Mouse (Mus musculus): ENCODE results near the gene Tiam1. TPM values are rescaled to one million over a fixed set of nuclear protein-coding genes. Genes with fewer than 3 reads are reported as not detected.
A peak's percentile ranks its signal among the peaks of the same experiment; 100 is the strongest.

Gene Tiam1
- polyA plus RNA-seq, 1 experiment from 2014 or later = 7.4 TPM

GRCm38 (mm10) chr16:89870059-89870458 lies 273.5 kb downstream of the Tiam1 start:
- no peak overlapping the region for H3K9ac ChIP-seq (ENCODE audit: low read depth, low read length)
- WGBS = 96% methylated on average over 6 of the region's 6 CpGs
- ATAC-seq = no peak

DNA sequence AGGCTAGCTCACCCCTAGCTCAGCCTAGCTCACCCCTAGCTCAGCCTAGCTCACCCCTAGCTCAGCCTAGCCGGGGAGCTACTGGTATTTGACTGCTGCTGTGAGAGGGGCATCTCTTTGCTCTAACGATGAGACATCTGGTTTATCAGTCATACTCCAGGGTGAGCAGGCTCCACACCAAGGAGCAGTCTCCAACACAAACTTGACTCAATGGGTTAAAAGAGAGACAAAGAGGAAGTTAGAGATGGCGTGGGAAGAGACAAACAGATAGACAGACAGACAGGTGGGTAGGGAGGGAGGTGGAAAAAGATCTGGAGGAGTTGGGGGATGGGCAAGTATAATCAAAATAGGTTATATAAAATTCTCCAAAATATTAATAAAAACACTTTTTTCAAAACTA lies 275.1 kb downstream of the Tiam1 start:
- Histone ChIP-seq H3K4me1 (ENCODE audit: control insufficient read depth, insufficient read depth, low read length) (no peaks in the 10 kb centered on the region), H3K9ac (ENCODE audit: low read depth, low read length) (no peak overlapping the region), H3K4me2 (ENCODE audit: low read depth, low read length) (no peak overlapping the region), H3K27me3 (replicated peaks; ENCODE audit: control insufficient read depth, insufficient read depth, low read length) (no peaks in the 10 kb centered on the region), H3K27ac (ENCODE audit: low read length) (no peak overlapping the region), H3K9me3 (ENCODE audit: control insufficient read depth, low read length) (no peaks in the 10 kb centered on the region), H3K4me3 (ENCODE audit: low read length) (no peak overlapping the region), H3K36me3 (ENCODE audit: control insufficient read depth, insufficient read depth, low read length) (no peaks in the 10 kb centered on the region; the same call in 1 of the 2 replicates)
- ATAC-seq = no peak
- 90% methylated on average over 3 of the region's 3 CpGs for WGBS

More at GRCm38 (mm10) chr16:89870059-89870458, 273.5 kb downstream of the Tiam1 start:
- H3K4me2 ChIP-seq (ENCODE audit: low read depth, low read length) = no peak overlapping the region
- no peak overlapping the region for H3K4me3 ChIP-seq (ENCODE audit: low read length)
- H3K9me3 ChIP-seq (ENCODE audit: control insufficient read depth, low read length) = no peaks in the 10 kb centered on the region
- H3K36me3 ChIP-seq (ENCODE audit: control insufficient read depth, insufficient read depth, low read length) = no peaks in the 10 kb centered on the region; the same call in 1 of the 2 replicates
- no peaks in the 10 kb centered on the region for H3K4me1 ChIP-seq (ENCODE audit: control insufficient read depth, insufficient read depth, low read length)
- H3K27me3 ChIP-seq (replicated peaks; ENCODE audit: control insufficient read depth, insufficient read depth, low read length) = no peaks in the 10 kb centered on the region
- H3K27ac ChIP-seq (ENCODE audit: low read length) = no peak overlapping the region

DNA sequence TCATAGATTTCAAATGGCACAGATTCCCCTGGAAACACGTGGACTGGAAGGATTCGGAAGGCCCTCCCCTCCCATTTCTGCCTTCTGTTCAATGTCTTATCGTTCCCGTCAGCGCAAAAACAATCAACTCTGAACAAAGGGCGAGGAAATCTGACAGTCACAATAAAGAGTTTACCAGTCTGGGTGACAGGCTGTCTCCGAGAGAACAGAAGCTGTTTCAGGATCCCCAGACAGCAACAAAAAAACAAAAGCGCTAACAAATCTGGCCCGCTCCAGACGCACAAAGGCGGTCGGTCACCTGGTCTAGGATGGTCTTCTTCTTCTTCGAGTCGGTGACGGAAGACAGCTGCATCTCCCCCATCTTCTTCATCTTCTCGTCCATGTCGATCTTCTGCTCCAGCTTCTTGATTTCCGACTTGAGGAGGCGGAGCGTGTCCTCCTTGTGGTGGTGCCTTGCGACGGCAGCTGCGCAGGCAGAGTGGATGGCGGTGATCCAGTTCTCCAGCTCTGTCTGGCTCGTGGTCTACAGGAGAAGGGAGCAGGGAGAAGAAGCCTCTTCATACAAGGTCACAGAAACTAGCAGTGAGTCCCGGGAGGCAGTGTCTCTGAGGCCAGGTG lies 276.2 kb downstream of the Tiam1 start:
- Histone ChIP-seq H3K4me1 (ENCODE audit: control insufficient read depth, insufficient read depth, low read length) (no peaks in the 10 kb centered on the region), H3K4me2 (ENCODE audit: low read depth, low read length) (no peak overlapping the region), H3K27me3 (replicated peaks; ENCODE audit: control insufficient read depth, insufficient read depth, low read length) (no peaks in the 10 kb centered on the region), H3K9ac (ENCODE audit: low read depth, low read length) (no peak overlapping the region), H3K9me3 (ENCODE audit: control insufficient read depth, low read length) (no peaks in the 10 kb centered on the region), H3K4me3 (ENCODE audit: low read length) (no peak overlapping the region), H3K36me3 (ENCODE audit: control insufficient read depth, insufficient read depth, low read length) (no peaks in the 10 kb centered on the region; the same call in 1 of the 2 replicates), H3K27ac (ENCODE audit: low read length) (no peak overlapping the region)
- 87% methylated on average over 26 of the region's 26 CpGs for WGBS
- no peak for ATAC-seq

DNA sequence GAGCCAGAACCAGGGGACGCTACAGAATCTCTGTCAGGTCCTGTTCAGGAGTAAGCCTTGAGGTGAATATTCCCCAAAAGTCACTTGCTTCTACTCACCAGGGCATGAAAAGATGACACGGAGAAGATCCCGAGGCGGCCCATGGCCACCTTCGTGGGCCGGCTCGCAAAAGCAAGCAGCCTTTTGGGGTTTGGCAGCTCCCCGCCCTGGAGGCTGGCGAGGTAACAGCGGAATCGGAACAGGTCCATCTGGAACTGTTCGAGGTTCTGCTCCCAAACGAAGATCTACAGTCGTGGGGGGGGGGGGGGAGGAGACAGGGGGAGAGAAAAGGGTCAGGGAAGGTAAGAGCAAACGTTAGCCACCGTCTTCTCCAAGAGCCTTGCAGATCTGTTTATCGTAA lies 278.4 kb downstream of the Tiam1 start:
- Histone ChIP-seq H3K27me3 (replicated peaks; ENCODE audit: control insufficient read depth, insufficient read depth, low read length) (no peaks in the 10 kb centered on the region), H3K9ac (ENCODE audit: low read depth, low read length) (no peak overlapping the region), H3K9me3 (ENCODE audit: control insufficient read depth, low read length) (no peaks in the 10 kb centered on the region), H3K4me2 (ENCODE audit: low read depth, low read length) (no peak overlapping the region), H3K4me1 (ENCODE audit: control insufficient read depth, insufficient read depth, low read length) (peaks cover 6% of the 10 kb centered on the region), H3K36me3 (ENCODE audit: control insufficient read depth, insufficient read depth, low read length) (no peaks in the 10 kb centered on the region; the same call in 1 of the 2 replicates), H3K4me3 (ENCODE audit: low read length) (no peak overlapping the region), H3K27ac (ENCODE audit: low read length) (no peak overlapping the region)
- ATAC-seq = no peak
- 80% methylated on average over 16 of the region's 17 CpGs for WGBS

GRCm38 (mm10) chr16:89864710-89865109 lies 278.9 kb downstream of the Tiam1 start:
- Histone ChIP-seq H3K36me3 (ENCODE audit: control insufficient read depth, insufficient read depth, low read length) (no peaks in the 10 kb centered on the region; the same call in 1 of the 2 replicates), H3K4me1 (ENCODE audit: control insufficient read depth, insufficient read depth, low read length) (peaks cover 6% of the 10 kb centered on the region), H3K9me3 (ENCODE audit: control insufficient read depth, low read length) (no peaks in the 10 kb centered on the region), H3K9ac (ENCODE audit: low read depth, low read length) (no peak overlapping the region), H3K4me3 (ENCODE audit: low read length) (no peak overlapping the region), H3K27ac (ENCODE audit: low read length) (no peak overlapping the region), H3K4me2 (ENCODE audit: low read depth, low read length) (no peak overlapping the region), H3K27me3 (replicated peaks; ENCODE audit: control insufficient read depth, insufficient read depth, low read length) (no peaks in the 10 kb centered on the region)
- ATAC-seq = no peak
- WGBS = 76% methylated on average over 3 of the region's 3 CpGs

- no peaks in the 10 kb centered on the region for H3K9me3 ChIP-seq (ENCODE audit: control insufficient read depth, low read length)
- ATAC-seq = no peak
- peaks cover 6% of the 10 kb centered on the region for H3K4me1 ChIP-seq (ENCODE audit: control insufficient read depth, insufficient read depth, low read length)
- no peak overlapping the region for H3K4me3 ChIP-seq (ENCODE audit: low read length)
- no peak overlapping the region for H3K27ac ChIP-seq (ENCODE audit: low read length)
- H3K4me2 ChIP-seq (ENCODE audit: low read depth, low read length) = no peak overlapping the region
- H3K36me3 ChIP-seq (ENCODE audit: control insufficient read depth, insufficient read depth, low read length) = no peaks in the 10 kb centered on the region; the same call in 1 of the 2 replicates
- H3K9ac ChIP-seq (ENCODE audit: low read depth, low read length) = no peak overlapping the region
- WGBS = 67% methylated on average over 5 of the region's 5 CpGs
- H3K27me3 ChIP-seq (replicated peaks; ENCODE audit: control insufficient read depth, insufficient read depth, low read length) = no peaks in the 10 kb centered on the region
Measured at GRCm38 (mm10) chr16:89863264-89863663, 280.3 kb downstream of the Tiam1 start.

DNA sequence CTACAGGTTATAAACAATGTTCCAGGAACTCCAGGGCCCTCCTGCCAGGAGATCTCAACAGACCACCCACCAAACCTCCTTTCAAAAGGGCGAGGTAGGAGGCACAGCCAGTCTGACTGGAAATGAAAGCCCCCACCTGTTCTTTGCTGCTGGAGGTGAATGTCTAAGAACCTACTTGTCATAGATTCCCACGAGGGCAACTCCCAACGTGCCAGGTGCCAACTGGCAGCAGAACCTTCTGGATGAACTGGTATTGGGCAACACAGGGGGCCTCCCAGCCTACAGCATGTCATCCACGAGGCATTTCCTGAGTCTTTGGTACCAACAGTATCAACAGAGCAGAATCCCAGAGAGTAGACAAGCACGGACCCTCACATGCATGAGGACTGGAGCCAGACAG lies 282.0 kb downstream of the Tiam1 start:
- ATAC-seq = peak; percentile 48
- 35% methylated on average over 5 of the region's 5 CpGs for WGBS
- H3K27ac ChIP-seq (ENCODE audit: low read length) = no peak overlapping the region

DNA sequence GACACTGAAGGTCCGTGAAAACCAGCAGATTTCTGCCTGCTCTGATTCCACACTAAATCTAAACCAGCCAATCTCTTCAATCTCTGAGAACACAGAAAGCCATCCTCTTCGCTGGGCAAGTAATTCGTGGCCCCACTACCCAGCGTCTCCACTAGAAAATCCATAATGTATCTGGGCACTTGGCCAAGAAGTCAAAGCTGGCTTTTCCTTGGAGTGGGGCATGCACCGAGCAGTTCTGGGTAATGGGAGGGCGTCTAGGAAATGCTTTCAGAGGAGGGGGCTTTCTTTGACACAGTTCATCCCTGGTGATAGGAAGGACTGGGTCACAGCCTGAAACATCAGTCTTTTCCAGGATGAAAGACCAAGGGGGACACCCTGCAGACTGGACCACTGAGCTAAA lies 282.9 kb downstream of the Tiam1 start:
- peaks cover 6% of the 10 kb centered on the region for H3K4me1 ChIP-seq (ENCODE audit: control insufficient read depth, insufficient read depth, low read length)
- no peak overlapping the region for H3K4me2 ChIP-seq (ENCODE audit: low read depth, low read length)
- no peaks in the 10 kb centered on the region for H3K9me3 ChIP-seq (ENCODE audit: control insufficient read depth, low read length)
- H3K27me3 ChIP-seq (replicated peaks; ENCODE audit: control insufficient read depth, insufficient read depth, low read length) = no peaks in the 10 kb centered on the region
- WGBS = 51% methylated on average over 6 of the region's 6 CpGs
- H3K9ac ChIP-seq (ENCODE audit: low read depth, low read length) = no peak overlapping the region
- H3K27ac ChIP-seq (ENCODE audit: low read length) = no peak overlapping the region
- H3K4me3 ChIP-seq (ENCODE audit: low read length) = no peak overlapping the region
- ATAC-seq = no peak
- H3K36me3 ChIP-seq (ENCODE audit: control insufficient read depth, insufficient read depth, low read length) = no peaks in the 10 kb centered on the region

More for the DNA sequence above, 282.0 kb downstream of the Tiam1 start:
- Histone ChIP-seq H3K36me3 (ENCODE audit: control insufficient read depth, insufficient read depth, low read length) (no peaks in the 10 kb centered on the region), H3K9ac (ENCODE audit: low read depth, low read length) (no peak overlapping the region), H3K9me3 (ENCODE audit: control insufficient read depth, low read length) (no peaks in the 10 kb centered on the region), H3K27me3 (replicated peaks; ENCODE audit: control insufficient read depth, insufficient read depth, low read length) (no peaks in the 10 kb centered on the region), H3K4me2 (ENCODE audit: low read depth, low read length) (no peak overlapping the region), H3K4me3 (ENCODE audit: low read length) (no peak overlapping the region), H3K4me1 (ENCODE audit: control insufficient read depth, insufficient read depth, low read length) (peaks cover 6% of the 10 kb centered on the region)

DNA sequence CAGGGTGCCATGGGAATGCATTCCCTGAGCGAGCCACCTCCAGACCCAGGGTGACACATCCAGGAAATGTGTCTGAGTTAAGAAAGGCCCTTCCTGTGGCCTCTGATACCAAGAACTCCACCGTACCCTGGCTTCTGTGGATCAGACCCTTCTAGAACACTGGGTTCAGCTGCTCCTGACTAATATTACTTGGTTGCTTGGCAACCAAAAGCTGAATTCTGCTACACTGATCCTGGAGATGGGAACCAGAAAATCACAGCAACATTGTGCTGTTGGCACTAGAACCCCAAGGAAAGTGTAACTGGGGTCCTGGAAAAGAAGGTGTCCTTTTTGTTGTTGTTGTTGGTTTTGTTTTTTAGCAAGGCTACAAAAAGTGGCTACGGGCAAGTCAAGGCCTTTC lies 285.9 kb downstream of the Tiam1 start:
- WGBS = 64% methylated on average over 3 of the region's 3 CpGs
- H3K4me1 ChIP-seq (ENCODE audit: control insufficient read depth, insufficient read depth, low read length) = peaks cover 6% of the 10 kb centered on the region
- ATAC-seq = no peak

DNA sequence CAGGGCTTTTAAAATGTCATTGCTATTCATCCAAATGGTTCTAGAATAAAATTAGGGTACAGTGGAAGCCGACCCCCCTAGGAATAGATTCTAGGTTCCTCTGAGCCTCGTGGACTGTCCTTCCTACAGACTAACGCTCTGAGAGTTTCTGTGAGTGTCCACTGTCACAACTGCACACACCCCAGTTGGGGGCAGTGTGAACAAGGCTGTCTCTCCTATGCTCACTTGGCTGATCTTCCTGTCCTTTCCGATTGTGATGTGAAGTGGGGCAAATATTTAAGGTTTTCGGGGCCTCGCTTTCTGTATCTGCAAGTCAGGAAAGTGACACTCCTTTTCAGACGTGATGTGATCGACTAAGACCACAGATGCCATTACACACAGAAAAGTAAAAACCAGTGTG lies 288.8 kb downstream of the Tiam1 start:
- Histone ChIP-seq H3K27ac (ENCODE audit: low read length) (no peak overlapping the region), H3K4me1 (ENCODE audit: control insufficient read depth, insufficient read depth, low read length) (no peaks in the 10 kb centered on the region), H3K27me3 (replicated peaks; ENCODE audit: control insufficient read depth, insufficient read depth, low read length) (no peaks in the 10 kb centered on the region), H3K9me3 (ENCODE audit: control insufficient read depth, low read length) (no peaks in the 10 kb centered on the region), H3K9ac (ENCODE audit: low read depth, low read length) (no peak overlapping the region), H3K4me3 (ENCODE audit: low read length) (no peak overlapping the region), H3K4me2 (ENCODE audit: low read depth, low read length) (no peak overlapping the region), H3K36me3 (ENCODE audit: control insufficient read depth, insufficient read depth, low read length) (0 out of 2 replicates have a peak, but pooled peaks cover 4% of the 10 kb centered on the region)
- ATAC-seq = no peak
- 78% methylated on average over 8 of the region's 8 CpGs for WGBS

More for the DNA sequence above, 285.9 kb downstream of the Tiam1 start:
- Histone ChIP-seq H3K9me3 (ENCODE audit: control insufficient read depth, low read length) (no peaks in the 10 kb centered on the region), H3K9ac (ENCODE audit: low read depth, low read length) (no peak overlapping the region), H3K4me3 (ENCODE audit: low read length) (no peak overlapping the region), H3K4me2 (ENCODE audit: low read depth, low read length) (no peak overlapping the region), H3K27ac (ENCODE audit: low read length) (no peak overlapping the region), H3K27me3 (replicated peaks; ENCODE audit: control insufficient read depth, insufficient read depth, low read length) (no peaks in the 10 kb centered on the region), H3K36me3 (ENCODE audit: control insufficient read depth, insufficient read depth, low read length) (0 out of 2 replicates have a peak, but pooled peaks cover 4% of the 10 kb centered on the region)
